Mouse (Mus musculus) cerebellum, adult 2 months (tissue): ENCODE measurements at regions not wholly inside any gene's neighbourhood (a gene's known extent, or its start where the extent isn't known, plus 50 kb on each side); places are given as distances from the start of the nearest gene placed in this dataset.

Source experiments
- DNase-seq, 2 experiments: peaks; one replicate each; pipeline ENCODE4 v3.0.0; 2021
- H3K27ac ChIP-seq: fragments of 200-500 bp; 2 replicates; pipeline ENCODE4 v1.5.1; 2012; ENCODE audit warnings: low read length, control low read depth, inconsistent platforms; ENCODE audit not compliant: insufficient read depth
- H3K27me3 ChIP-seq: fragments of 200-500 bp; 2 replicates; pipeline ENCODE4 v1.6.1; 2012; ENCODE audit warnings: inconsistent platforms, mild to moderate bottlenecking, low read length, moderate library complexity; ENCODE audit not compliant: control insufficient read depth, insufficient read depth
- H3K4me1 ChIP-seq: fragments of 200-500 bp; 2 replicates; pipeline ENCODE4 v1.6.1; 2011; ENCODE audit warnings: low read length; ENCODE audit not compliant: control insufficient read depth, insufficient read depth
- H3K4me3 ChIP-seq: fragments of 200-500 bp; replicated peaks from 2 replicates; pipeline ENCODE3; 2011; ENCODE audit warnings: mild to moderate bottlenecking, low read depth, low read length, control low read depth; ENCODE audit not compliant: insufficient read depth
- CTCF ChIP-seq: fragments of 200-500 bp; IDR thresholded peaks from 2 replicates; pipeline ENCODE4 v1.5.1; 2011; ENCODE audit warnings: low read depth, mild to moderate bottlenecking, control low read depth, low read length, moderate library complexity, borderline replicate concordance; ENCODE audit not compliant: insufficient read depth
- POLR2A ChIP-seq: fragments of 200-500 bp; IDR thresholded peaks from 2 replicates; pipeline ENCODE4 v1.6.1; 2011; ENCODE audit warnings: low read length, control low read depth, borderline replicate concordance; ENCODE audit not compliant: insufficient read depth
- WGBS: fragments of 180-500 bp; shearing (Covaris S2); methylation state at CpG from one replicate; pipeline ENCODE4 v1.1.7; 2018; 5-methylcytosine and 5-hydroxymethylcytosine counted together

- Histone ChIP-seq H3K4me3 (no peak overlapping the region), H3K27ac (no peak overlapping the region), H3K4me1 (no peaks in the 10 kb centered on the region), H3K27me3 (no peaks in the 10 kb centered on the region)
- peak in 1 of 2 experiments; percentile 29 for DNase-seq
- TF ChIP-seq CTCF: no peak
- TF ChIP-seq POLR2A: no peak
- 8% methylated on average over 5 of the region's 5 CpGs for WGBS
Observed at GRCm38 (mm10) chr1:76575487-76575886, 939.4 kb downstream of the Epha4 start.

GRCm38 (mm10) chr1:76585921-76586320, 929.0 kb downstream of the Epha4 start:
- Histone ChIP-seq H3K4me3 (no peak overlapping the region), H3K27ac (no peak overlapping the region), H3K4me1 (no peaks in the 10 kb centered on the region), H3K27me3 (no peaks in the 10 kb centered on the region)
- 55% methylated on average over 2 of the region's 2 CpGs for WGBS
- DNase-seq: no peak
- TF ChIP-seq CTCF (no peak), POLR2A (no peak)

- H3K4me3 ChIP-seq: no peak overlapping the region
- TF ChIP-seq POLR2A: no peak
- TF ChIP-seq CTCF: no peak
- no peak for DNase-seq
- 95% methylated on average over 3 of the region's 3 CpGs for WGBS
- no peaks in the 10 kb centered on the region for H3K27me3 ChIP-seq
- no peaks in the 10 kb centered on the region for H3K4me1 ChIP-seq
- no peak overlapping the region for H3K27ac ChIP-seq
Observed at GRCm38 (mm10) chr1:76625831-76626230, 889.1 kb downstream of the Epha4 start.

- H3K4me3 ChIP-seq: no peak overlapping the region
- no peak for DNase-seq
- H3K27ac ChIP-seq: no peak overlapping the region
- H3K4me1 ChIP-seq: no peaks in the 10 kb centered on the region
- H3K27me3 ChIP-seq: no peaks in the 10 kb centered on the region
- no peak for TF ChIP-seq CTCF
- TF ChIP-seq POLR2A: no peak
Observed at GRCm38 (mm10) chr1:76629861-76630260, 885.0 kb downstream of the Epha4 start.

GRCm38 (mm10) chr1:76634071-76634470, 880.8 kb downstream of the Epha4 start:
- no peak for TF ChIP-seq POLR2A
- no peak for TF ChIP-seq CTCF
- 24% methylated on average over 1 of the region's 1 CpGs for WGBS
- DNase-seq: no peak
- H3K4me1 ChIP-seq: no peaks in the 10 kb centered on the region
- H3K27ac ChIP-seq: no peak overlapping the region
- H3K27me3 ChIP-seq: no peaks in the 10 kb centered on the region
- no peak overlapping the region for H3K4me3 ChIP-seq

GRCm38 (mm10) chr1:76637268-76638009, 877.4 kb downstream of the Epha4 start:
- no peaks in the 10 kb centered on the region for H3K4me1 ChIP-seq
- no peak overlapping the region for H3K27ac ChIP-seq
- no peaks in the 10 kb centered on the region for H3K27me3 ChIP-seq
- TF ChIP-seq CTCF: no peak
- no peak for TF ChIP-seq POLR2A
- H3K4me3 ChIP-seq: no peak overlapping the region
- 55% methylated on average over 19 of the region's 19 CpGs for WGBS
- DNase-seq: no peak

GRCm38 (mm10) chr1:76638010-76638400, 876.9 kb downstream of the Epha4 start:
- H3K27me3 ChIP-seq: no peaks in the 10 kb centered on the region
- no peaks in the 10 kb centered on the region for H3K4me1 ChIP-seq
- no peak for DNase-seq
- H3K4me3 ChIP-seq: no peak overlapping the region
- no peak for TF ChIP-seq POLR2A
- no peak for TF ChIP-seq CTCF
- WGBS: 74% methylated on average over 5 of the region's 5 CpGs
- no peak overlapping the region for H3K27ac ChIP-seq

- Histone ChIP-seq H3K27me3 (no peaks in the 10 kb centered on the region), H3K4me1 (no peaks in the 10 kb centered on the region), H3K27ac (no peak overlapping the region), H3K4me3 (no peak overlapping the region)
- WGBS: 20% methylated on average over 3 of the region's 3 CpGs
- DNase-seq: peak in 1 of 2 experiments; percentile 27
- TF ChIP-seq CTCF (no peak), POLR2A (no peak)
Observed at GRCm38 (mm10) chr1:76641181-76641711, 873.6 kb downstream of the Epha4 start.
